Mouse (Mus musculus) adrenal gland, postnatal 36 days (tissue): ENCODE results near the gene Tm7sf3. TPM values are rescaled to one million over a fixed set of nuclear protein-coding genes. Genes with fewer than 3 reads are reported as not detected.
A peak's percentile ranks its signal among the peaks of the same experiment; 100 is the strongest.

Experiments used
- DNase-seq, 2 experiments: peaks; one replicate each; pipeline ENCODE4 v3.0.0; 2021; ENCODE audit warnings: mixed read lengths in 1 of 2
- total RNA-seq, 2 experiments: library from RNA; stranded (reverse); gene quantifications; 2 replicates each; pipeline ENCODE4 v1.2.3; 2021

Tm7sf3 gene
- total RNA-seq, 2 experiments from 2014 or later: 35.0 to 46.7 TPM

DNA sequence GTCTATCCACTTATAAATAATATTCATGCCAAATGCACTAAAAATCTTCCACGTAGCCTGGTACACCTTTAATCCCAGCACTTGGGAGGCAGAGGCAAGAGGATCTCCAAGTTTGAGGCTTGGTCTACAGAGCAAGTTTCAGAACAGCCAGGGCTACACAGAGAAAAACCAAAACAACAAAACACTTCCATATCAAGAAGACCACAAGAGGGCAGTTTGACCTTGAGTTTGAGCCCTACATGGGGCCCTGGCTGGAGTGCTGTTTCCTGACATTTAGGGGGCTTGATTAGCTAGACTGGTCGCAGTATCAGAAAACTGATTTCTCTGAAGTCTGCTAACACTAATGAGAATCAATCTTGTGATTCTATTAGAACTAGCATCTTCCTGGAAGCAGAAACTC is 18.0 kb upstream of the Tm7sf3 start:
- no peak for DNase-seq

DNA sequence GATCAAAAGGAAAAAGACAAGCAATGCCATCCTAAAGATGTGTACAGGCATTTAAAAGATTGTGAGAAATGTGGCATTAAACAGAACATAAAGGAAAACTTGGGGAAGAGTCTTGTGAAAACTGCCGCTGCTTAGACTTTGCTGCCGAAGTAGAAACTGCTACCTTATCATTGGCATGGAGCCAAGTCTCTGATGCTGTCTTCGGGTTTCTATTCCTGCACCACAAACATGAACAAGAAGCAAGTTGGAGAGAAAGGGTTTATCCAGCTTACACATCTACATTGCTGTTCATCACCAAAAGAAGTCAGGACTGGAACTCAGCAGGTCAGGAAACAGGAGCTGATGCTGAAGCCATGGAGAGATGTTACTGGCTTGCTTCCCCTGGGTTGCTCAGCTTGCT is 10.6 kb upstream of the Tm7sf3 start:
- DNase-seq: no peak

GRCm38 (mm10) chr6:146651431-146651830 is 8.8 kb upstream of the Tm7sf3 start:
- no peak for DNase-seq

DNA sequence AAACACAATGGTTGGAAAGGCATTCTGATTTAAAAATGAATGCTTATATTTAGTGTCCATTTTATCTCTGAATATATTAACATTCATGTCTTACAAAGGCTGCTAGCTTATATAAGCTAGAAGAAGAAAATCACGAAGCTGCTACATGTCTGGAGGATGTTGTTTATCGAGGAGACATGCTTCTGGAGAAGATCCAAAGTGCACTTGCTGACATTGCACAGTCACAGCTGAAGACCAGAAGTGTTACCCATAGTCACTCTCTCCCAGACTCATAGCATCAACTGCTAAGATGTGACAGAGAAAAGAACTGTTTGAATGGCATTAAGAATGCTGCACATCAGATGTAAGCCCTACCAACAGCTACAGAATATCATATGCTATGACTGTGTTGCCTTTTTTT is 7.4 kb upstream of the Tm7sf3 start:
- no peak for DNase-seq

- peak in 1 of 2 experiments; percentile 32 for DNase-seq
Measured at GRCm38 (mm10) chr6:146643184-146643570, 553 bp upstream of the Tm7sf3 start.

- DNase-seq: no peak
Measured at GRCm38 (mm10) chr6:146641621-146642210, 908 bp downstream of the Tm7sf3 start.

GRCm38 (mm10) chr6:146640991-146641390 is 1.6 kb downstream of the Tm7sf3 start:
- no peak for DNase-seq

GRCm38 (mm10) chr6:146640068-146640965 is 2.3 kb downstream of the Tm7sf3 start:
- no peak for DNase-seq

GRCm38 (mm10) chr6:146636482-146636881 is 6.1 kb downstream of the Tm7sf3 start:
- DNase-seq: no peak

GRCm38 (mm10) chr6:146634759-146635606 is 7.6 kb downstream of the Tm7sf3 start:
- no peak for DNase-seq

DNA sequence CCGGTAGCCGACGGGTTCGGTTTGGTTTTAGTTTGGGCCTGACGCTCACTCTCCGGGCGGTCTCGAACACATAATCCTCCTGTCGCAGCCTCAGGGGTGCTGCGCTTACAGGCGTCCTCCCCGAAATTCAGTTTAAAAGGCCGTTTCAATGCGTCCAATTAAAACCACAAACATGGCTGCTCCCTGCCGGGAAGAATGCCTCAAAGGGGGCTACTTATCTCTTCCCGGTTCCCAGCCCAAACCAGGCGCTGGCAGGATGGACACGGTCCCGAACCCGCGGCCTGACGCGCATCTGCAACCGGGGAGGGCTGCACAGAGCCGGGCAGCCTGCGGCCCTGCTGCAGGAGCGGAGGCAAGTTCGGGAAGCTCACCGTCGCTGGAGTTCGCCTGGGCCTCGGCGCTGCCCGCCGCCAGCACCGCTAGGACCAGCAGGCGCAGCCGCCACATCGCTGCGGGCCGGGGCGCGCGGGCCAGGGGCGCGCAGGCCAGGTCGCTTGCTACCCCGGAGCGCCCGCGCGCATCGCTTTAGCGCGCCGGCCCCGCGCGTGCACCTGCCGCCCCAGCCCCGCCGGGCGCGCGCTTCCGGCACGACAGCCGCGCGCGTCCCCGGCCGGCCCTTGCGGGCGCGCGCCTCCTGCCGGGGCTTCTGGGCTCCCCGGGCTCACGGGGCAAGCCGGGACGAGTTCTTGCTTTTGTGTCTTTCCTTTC is 8.5 kb downstream of the Tm7sf3 start:
- DNase-seq: peak; percentile 83 to 92

DNA sequence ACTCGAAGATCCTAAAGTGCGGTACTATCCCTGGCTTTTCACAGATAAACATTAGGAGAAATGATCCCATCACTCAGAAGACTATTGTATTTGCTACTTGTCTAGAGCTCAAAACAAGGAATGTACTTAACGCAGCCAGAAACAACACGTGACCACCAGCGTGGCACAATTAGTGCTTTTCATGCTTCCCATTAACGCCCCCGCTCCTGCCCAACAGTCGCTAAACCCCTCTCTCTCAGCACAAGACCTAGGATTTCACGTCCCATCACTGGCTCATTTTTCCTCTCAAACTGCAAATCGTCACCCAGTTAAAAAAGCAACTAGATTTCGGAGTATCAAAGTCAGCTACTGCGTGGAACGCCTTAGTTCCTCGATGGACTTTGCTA is 9.0 kb downstream of the Tm7sf3 start:
- peak in 1 of 2 experiments; percentile 47 for DNase-seq

DNA sequence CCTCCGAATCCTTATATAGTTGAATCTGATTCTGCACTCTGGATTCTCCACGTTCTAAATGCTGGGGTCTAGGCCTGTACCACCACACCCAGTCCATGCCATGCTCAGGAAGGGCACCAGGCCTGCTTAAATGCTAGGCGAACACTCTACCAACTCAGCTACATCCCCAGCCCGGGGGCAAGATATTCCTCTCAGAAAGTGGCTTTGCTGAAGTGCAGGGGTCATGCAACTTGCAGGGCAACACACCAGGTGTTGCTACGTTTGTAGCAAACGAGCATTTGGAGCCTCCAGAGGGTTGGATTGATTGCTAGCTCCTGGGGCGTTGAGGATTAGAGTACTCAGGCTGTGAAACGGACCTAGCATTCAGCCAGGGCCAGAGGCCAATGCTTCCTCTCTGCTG is 9.5 kb downstream of the Tm7sf3 start:
- DNase-seq: no peak

- no peak for DNase-seq
Measured at GRCm38 (mm10) chr6:146632403-146632802, 10.2 kb downstream of the Tm7sf3 start.

DNA sequence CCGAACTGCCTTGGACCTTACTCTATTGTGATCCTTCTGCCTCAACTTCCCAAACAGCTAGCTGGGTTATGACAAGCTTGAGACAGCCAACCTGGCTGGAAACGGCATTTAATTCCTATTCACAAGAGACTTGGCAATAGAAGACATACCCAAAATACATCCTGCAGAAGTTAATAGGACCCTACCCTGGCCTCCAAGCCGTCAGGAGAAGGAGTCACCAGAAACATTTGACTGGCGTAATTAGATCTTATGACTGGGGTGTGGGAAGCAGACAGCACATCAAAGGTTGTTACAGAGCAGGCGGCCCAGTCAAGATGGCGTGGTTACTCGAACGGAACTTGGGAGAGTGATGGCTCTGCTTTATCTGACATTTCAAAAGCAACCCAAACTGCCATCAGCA is 10.8 kb downstream of the Tm7sf3 start:
- DNase-seq: no peak

GRCm38 (mm10) chr6:146630961-146631360 is 11.7 kb downstream of the Tm7sf3 start:
- peak; percentile 75 to 80 for DNase-seq

- DNase-seq: no peak
Measured at GRCm38 (mm10) chr6:146629781-146630756, 12.6 kb downstream of the Tm7sf3 start.

GRCm38 (mm10) chr6:146628123-146628522 is 14.5 kb downstream of the Tm7sf3 start:
- DNase-seq: no peak

DNA sequence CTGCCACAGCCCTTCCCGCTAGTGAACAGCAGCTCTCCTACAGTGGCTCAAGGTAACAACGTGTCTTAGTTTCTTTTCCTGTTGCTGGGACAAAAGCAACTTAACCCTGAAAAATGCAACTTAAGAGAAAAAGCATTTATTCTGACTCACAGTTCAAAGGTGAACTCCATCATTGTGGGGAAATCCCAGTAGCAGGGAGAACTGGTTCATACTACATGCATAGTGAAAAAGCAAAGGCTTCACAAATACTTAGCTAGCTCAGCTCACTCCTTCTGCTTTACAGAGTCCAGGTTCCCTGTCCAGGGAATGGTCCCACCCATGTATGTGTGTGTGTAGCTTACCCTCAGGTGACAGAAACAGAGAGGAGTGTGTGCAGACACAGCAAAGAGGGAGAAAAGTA is 26.0 kb downstream of the Tm7sf3 start:
- DNase-seq: no peak

DNA sequence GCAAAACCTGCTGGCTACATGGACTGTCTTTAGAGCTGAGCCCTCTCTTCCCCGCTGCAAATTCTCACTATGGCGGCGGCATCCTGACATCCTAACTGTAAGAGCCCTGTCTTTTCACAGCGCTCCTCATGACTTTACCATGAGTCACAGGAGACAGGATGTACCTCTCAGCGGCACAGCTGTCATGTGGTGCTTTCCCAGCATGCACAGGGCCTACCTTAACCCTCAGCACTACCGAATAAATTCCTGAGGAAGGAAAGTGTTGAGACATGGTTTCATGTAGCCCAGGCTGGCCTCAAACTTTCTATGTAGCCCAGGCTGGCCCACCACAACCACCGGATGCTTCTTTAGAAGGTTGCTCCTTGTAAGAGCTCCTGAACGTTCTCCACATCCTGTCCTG is 26.7 kb downstream of the Tm7sf3 start:
- no peak for DNase-seq

DNA sequence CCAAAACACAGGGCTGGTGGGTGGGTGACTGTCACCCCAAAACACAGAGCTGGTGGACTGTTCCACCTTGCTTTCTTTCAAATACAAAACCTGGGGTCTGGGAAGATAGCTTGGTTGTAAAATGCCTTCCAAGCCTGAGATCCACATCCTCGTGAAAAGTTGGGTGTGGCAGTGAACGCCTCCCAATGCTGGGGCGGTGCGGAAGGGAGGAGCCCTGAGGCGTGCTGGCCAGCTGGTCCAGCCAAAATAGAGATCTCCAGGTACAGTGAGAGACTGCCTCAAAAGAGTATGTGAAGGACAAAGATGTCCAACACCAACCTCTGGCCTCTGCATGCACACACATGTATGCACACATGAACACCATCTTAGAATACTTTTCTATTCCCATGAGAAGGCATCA is 28.1 kb downstream of the Tm7sf3 start:
- DNase-seq: no peak
